Mouse (Mus musculus): ENCODE measurements around the gene Sec13.

DNA sequence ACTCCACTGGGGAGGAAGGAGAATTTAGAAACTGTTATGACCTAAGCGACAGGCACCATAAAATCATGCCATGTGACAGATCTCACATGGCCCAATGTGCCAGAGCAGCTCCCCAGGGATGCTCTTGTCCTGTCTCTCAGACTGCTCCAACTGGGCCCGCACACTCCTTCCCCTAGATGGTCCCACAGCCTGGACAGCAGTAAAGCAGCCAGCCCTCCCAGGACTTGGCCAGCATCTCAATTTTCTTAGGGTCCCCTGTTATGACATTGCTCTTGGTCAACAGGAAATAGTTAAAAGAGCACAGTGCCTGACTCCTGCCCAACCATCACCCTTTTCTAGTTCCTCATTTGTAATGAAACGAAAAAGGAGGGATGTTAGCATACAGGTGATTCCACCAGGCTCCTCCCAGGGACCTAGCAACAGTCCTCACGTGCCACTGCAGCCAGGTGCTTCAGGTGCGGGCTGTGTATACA, 47.8 kb downstream of the Sec13 start:
- TF ChIP-seq POLR2A (IDR thresholded peaks at IDR 0.05; ENCODE audit: extremely low read depth, insufficient read depth, low read length) = no peak
- no peak for TF ChIP-seq CTCF (IDR thresholded peaks at IDR 0.05; ENCODE audit: low read depth, low read length)

Data from liver, adult 2 months (tissue).